Mouse (Mus musculus): ENCODE results near the gene Prss41. TPM values are rescaled to one million over a fixed set of nuclear protein-coding genes. Genes with fewer than 3 reads are reported as not detected.
"Not testable (repeated sequence)": the region's sequence is repeated elsewhere in the genome, so short reads cannot be mapped to it uniquely, and the experiment has no call there.

The Prss41 gene
- not detected in 2 replicates for total RNA-seq (2014; fragmentation: Nextera tagmentation)
- total RNA-seq (2017) = not detected in 2 replicates

DNA sequence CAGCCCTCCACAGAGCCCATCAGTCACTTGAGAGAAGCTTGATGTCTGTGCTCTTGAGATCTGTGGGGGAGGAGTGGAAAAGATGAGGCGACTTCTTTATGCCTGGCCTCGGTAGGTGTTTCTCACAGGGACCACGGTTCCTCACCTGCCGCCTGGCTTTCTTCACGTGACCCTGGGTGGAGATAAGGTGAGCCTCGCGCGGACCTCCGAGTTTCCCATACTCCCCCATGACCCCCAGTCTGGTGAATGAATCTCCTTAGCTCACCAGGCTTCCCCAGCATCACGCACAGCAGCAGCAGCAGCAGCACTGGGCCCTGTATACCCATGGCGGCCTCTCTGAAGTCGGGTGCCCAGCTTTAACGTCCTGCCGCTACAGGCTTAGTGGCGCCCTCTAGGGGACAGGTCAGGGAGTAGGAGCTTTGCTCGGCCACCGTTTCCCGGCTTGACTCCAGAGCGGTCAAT, at the start of gene Prss41, which contains the start of gene Prss32:
Gene Prss41 (minus strand): TSS at position 361 of the 462 bp plus-strand sequence.
Gene Prss32 (plus strand): TSS at position 44 of the 462 bp plus-strand sequence.
- peak; percentile 60 for ATAC-seq (replicated peaks; ENCODE audit: poor library complexity, severe bottlenecking)

DNA sequence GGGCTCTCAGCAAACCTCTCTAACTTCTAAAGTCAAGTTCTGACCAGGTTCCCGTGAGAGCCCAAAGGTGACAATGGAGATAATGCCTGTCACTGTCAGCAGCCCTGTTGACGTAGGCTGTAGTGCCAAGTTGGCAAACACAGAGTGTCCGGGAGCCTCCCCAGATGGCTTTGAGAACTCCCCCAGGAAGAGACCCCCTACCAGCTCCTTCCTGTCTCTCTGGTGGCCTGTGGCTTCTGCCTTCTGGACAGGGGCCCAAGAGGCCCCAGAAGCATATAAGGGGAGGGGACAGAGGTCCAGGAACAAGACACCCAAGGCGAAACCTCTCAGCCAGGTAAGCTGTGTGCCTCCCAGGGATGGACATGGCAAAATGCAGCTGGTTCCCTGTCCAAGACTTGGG, 36.6 kb upstream of the Prss41 start, which contains the start of the genes Dcpp1 and Dcpp2:
Gene Dcpp1 (plus strand): TSS at position 301 of the 400 bp plus-strand sequence.
Gene Dcpp2 (plus strand): TSS at position 305 of the 400 bp plus-strand sequence.
- not testable (repeated sequence) for ATAC-seq (replicated peaks; ENCODE audit: poor library complexity, severe bottlenecking)

DNA sequence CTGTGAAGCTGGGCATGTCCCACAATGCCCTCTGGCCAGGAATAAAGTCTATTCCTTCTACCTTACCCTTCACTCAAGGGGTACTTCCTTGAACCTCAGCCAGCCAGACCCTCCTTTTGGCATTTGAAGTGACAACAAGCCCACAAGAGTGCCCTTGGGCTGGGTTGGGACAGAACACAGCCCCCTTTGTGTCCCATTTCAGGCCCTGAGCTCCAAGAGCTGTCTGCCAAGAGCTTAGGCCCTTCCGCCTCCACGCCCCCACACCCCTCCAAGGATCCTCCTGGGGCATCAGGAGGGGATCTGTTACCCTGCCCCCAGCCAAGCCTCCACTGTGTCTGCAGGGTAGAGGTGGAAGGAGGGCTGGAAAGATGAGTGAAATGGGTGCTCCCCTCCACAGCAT, 33.2 kb upstream of the Prss41 start:
- ATAC-seq (replicated peaks; ENCODE audit: poor library complexity, severe bottlenecking) = no peak

DNA sequence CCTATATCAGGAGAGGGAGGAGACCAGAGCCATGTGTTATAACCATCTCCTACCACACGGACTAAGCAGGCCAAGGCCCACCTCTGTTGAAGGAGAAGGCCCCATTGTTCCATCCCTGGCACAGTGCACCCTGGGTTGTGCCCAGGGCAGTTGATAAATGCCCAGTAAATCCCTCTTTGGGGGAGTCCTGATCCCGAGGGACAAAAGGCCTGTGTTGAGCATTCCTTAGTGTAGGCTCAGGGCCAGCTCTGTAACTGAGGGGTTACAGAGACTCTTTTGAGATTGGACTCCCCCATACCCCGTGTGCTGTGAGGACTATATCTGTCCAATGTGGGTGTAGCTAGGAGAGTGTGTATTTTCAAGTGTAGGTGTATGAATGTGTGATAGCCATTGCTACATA, 32.8 kb upstream of the Prss41 start:
- ATAC-seq (replicated peaks; ENCODE audit: poor library complexity, severe bottlenecking) = no peak

DNA sequence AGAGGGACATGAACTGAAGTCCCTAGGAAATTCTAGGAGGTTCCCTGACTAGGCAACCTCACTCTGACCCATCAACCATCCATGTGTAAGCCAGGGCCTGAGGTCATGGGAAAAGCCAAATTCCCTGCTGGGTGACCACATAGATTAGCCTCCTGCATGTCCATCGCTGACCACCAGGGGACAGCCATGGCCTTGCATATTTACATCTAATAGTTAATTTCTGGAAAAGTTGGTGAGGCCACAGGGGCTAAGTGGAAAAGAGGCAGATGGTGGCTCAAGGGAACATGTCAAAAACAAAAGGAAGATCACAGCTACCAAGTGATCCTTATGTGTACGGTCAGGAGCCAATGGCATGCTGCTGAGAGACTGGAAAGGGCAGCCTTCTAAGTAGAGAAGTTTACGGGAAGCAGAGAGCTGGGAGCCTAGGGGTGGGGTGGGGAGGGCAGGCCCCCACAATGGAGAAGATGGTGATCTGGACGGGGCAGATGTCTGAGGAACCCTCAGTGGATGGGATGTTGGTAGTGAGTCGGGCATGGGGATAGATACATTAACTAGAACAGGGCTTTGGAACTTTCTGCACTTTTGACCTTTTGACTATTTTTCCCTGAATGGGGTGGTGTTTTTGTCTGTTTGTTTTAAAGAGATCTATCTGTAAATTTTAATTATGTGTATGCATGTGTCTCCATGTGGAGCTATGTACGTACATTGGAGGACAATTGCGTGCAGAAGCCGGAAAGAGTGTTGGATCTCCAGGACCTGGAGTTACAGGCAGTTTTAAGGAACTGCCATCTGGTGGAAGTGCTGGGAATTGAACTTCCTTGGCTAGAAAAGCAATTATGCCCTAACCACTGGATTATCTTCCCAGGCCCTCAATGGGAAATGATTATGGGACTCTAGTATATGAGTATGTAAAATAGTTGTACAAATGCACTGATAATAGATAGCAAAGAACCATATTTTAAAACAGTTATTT, 30.2 kb upstream of the Prss41 start:
- ATAC-seq (replicated peaks; ENCODE audit: poor library complexity, severe bottlenecking) = peak; percentile 72

DNA sequence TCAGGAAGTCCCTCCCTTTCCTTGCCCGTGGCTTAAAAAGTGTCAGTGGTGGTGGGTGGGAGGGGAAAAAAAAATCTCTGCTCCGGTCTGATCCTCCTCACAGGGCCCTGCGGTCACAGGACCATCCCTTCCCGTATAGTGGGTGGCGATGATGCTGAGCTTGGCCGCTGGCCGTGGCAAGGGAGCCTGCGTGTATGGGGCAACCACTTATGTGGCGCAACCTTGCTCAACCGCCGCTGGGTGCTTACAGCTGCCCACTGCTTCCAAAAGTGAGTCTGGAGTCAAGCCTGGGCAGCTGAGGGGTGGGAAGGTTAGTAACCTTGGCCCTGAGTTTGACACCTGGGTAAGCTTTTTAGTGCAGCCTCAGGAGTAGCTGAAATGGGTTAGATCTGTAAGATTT, 24.5 kb upstream of the Prss41 start:
- ATAC-seq (replicated peaks; ENCODE audit: poor library complexity, severe bottlenecking) = peak; percentile 99

DNA sequence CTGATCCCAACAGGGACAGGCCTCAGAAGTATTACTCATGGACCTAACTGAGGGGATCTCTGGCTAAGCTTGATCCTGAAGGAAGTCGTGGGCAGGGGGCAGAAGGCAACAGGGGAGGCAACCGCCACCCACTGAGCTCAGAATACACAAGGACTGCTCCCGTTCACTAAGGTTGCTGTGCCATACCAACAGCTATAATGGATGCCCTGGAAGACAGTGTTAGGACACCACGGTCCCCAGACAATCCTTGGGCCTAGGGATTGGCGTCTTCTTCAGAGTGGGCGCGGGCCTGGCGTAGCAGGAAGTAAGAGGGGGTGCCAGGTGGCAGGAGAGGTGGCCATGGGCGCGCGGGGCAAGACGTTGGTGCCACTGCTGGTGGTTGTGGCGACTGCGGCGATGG, 23.8 kb upstream of the Prss41 start, which contains the start of gene Prss21:
Gene Prss21 (plus strand): TSS at position 301 of the 400 bp plus-strand sequence.
- ATAC-seq (replicated peaks; ENCODE audit: poor library complexity, severe bottlenecking) = 0 out of 2 replicates have a peak, but pooled peaks have one; percentile 3

DNA sequence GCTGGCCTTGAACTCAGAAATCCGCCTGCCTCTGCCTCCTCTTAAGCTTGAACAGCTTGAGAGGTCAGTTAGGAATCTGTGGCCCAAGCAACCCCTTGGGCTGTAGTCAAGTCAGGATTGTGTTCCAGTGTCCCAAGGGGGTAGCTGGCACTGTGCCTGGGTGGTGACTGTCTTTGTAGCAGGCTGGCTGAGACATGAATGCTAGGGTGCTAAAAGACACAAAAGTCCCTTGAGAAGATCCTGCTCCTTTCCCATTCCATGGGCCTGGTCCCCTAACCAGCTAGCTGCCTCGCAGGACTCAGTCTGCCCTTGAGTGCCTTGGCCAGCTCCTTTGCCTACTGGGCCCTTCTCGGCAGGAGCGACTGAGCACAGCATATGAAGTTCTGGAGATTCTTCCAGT, 19.0 kb upstream of the Prss41 start:
- no peak for ATAC-seq (replicated peaks; ENCODE audit: poor library complexity, severe bottlenecking)

DNA sequence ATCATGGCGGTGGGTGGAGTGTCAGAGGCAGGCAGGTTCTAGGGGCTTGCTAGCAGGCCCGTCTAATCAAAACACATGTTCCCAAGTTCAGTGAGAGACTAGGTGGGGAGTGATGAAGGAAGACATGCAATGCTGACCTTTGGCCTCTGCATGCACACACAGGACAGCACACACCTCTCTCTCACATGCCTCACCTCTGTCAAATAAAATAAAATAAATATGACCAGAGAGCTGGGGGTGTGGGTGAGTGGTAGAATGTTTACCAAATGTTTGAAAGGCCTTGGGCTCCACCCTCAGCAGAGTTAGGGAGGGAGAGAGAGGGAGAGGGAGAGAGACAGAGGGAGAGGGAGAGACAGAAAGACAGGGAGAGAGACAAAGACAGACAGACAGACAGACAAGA, 13.9 kb upstream of the Prss41 start:
- no peak for ATAC-seq (replicated peaks; ENCODE audit: poor library complexity, severe bottlenecking)

DNA sequence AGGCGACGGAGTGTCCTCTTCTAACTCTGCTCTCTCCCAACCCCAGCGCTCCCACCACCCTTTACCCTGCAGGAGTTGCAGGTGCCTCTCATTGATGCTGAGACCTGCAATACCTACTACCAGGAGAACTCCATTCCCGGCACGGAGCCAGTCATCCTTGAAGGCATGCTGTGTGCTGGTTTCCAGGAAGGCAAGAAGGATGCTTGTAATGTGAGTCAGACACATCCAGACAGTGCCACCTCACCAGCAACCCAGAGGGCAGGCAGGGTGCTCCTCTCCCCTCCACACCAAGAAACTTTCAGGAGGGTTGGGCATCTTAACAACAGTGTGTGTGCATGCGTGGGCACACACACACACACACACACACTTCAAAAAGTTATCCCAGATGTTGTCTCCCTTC, 13.2 kb upstream of the Prss41 start:
- ATAC-seq (replicated peaks; ENCODE audit: poor library complexity, severe bottlenecking) = no peak

DNA sequence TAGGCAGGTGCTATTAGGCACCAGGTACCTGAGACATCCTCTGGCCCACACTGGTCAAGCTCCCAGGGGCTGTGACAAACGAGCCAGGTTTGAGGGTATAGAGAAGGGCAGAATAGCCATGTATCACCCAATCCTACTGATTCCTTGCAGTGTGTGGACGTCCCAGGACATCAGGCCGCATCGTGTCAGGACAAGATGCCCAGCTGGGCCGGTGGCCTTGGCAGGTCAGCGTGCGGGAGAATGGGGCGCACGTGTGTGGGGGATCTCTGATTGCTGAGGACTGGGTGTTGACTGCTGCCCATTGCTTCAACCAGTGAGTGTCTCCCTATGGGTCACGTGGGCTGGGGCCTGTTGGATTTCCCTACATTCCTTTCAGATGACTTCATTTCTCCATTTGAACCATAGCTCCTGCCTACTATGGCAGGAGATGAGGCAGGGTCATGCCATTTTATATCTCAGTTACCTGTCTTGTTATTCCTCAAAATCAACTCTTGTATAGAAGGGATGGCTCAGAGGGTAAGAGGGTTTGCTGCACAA, 10.3 kb upstream of the Prss41 start:
- ATAC-seq (replicated peaks; ENCODE audit: poor library complexity, severe bottlenecking) = no peak

DNA sequence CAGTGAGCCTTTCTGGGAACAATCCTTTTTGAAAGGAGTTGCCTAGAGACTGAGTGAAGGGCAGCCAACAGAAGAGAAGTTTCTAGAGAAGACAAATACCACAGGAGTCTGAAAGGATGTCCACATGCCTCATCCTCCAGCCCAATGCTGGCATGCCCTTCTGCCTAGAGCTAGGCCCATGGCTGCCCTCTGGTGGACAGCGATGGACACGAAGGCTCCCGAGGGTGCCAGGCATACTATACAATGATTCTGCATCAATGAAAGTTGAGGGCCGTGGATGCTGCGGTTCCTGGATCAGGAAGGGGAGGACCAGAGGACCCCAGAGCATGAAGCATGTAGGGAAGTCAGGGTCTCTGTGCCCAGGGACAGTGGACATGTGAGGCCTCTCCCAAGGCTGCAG, 9.3 kb upstream of the Prss41 start:
- peak; percentile 85 for ATAC-seq (replicated peaks; ENCODE audit: poor library complexity, severe bottlenecking)

DNA sequence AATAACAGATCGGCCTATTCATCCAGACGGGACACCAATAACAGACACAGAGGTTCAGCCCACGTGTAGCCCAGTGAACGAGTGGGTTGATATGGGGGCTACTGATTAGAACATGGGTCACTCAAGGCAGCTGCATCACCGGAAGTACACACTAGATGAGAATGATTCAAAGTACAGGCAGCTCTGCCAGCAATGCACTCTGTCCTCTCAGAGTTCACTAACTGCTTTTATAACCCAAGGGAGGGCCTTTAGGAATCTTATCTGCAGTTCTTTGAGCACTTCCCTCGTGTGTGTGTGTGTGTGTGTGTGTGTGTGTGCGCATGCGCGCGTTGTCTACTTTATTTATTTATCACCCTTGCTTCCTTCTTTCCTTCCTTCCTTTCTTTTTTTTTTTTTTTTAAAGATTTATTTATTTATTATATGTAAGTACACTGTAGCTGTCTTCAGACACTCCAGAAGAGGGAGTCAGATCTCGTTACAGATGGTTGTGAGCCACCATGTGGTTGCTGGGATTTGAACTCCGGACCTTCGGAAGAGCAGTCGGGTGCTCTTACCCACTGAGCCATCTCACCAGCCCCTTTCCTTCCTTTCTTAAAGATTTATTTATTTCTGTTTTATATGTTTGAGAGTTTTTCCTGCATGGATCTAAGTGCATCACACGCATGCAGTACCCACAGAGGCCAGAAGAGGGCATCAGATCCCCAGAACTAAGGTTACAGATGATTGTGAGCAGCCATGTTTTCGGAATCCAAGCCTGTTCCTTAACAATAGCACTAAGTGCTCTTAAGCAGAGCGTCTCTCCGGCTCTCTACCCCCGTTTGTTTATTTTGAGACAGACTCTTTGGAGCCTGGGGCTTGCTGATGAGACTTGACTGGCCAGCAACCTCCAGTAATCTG, 7.1 kb upstream of the Prss41 start:
- peak; percentile 60 for ATAC-seq (replicated peaks; ENCODE audit: poor library complexity, severe bottlenecking)

DNA sequence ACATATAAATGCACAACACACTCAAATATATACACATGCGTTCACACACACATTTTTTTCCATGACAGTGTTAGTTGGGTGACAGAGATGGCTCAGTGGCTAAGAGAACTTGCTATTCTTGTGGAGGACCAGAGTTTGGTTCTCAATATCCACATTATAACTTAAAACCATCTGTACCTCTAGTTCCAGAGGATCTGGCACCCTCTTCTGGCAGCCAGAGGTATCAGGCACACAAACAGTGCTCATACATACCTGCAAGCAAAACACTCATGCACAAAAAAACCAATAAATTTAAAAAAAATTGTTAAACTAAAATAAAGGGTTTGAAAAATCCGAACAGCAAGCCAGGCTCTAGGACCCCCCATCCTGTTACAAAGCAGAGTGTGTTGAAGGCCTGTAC, 6.1 kb upstream of the Prss41 start:
- no peak for ATAC-seq (replicated peaks; ENCODE audit: poor library complexity, severe bottlenecking)

DNA sequence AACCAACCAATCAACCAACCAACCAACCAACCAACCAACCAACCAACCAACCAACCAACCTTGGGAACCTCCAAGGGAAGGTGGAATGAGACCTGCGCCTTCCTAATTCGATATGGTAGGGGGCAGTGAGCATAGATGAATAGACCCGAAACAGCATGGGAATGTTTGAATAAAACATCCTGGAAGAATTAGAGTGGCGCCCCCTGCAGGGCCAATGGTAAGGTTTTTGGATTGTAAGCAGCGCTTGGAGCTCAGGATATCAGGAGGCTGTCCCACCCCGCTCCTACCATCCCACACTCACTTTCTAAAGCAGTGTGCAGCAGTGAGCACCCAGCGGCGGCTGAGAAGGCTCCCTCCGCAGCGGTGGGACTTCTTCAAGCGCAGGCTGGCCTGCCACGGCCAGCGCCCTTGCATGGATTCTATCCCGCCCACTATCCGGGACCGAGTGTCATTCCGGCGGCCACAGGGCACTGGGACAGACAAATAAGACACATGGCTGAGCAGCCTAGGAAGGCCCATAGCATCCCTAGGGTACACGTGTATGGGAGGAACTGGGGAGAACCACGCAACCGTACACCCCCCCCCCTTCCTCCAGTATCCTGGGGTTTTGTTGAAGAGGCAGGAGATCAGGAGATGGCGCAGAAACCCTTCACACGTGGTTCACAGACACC, 696 bp downstream of the Prss41 start:
- ATAC-seq (replicated peaks; ENCODE audit: poor library complexity, severe bottlenecking) = peak; percentile 28; the same call in 1 of the 2 replicates

DNA sequence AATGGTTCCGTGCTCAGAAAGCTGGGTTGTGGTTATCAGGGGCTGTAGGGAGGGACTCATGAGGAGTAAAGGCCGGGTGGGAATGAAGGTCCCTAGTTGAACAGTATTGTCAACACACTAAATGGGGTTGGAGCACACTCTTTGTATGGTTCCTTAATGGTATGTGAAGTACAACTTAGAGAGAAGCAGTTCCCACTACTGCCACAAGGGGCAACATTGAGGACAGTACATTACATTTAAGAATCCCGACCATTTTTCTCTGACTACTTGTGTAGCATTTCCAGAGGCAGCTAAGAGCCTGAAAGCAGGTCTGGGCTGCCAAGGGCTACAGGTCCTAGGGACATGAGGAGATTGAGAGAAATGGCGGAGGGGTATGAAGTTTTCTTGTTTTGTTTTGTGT, 2.8 kb downstream of the Prss41 start:
- peak; percentile 73 for ATAC-seq (replicated peaks; ENCODE audit: poor library complexity, severe bottlenecking)

DNA sequence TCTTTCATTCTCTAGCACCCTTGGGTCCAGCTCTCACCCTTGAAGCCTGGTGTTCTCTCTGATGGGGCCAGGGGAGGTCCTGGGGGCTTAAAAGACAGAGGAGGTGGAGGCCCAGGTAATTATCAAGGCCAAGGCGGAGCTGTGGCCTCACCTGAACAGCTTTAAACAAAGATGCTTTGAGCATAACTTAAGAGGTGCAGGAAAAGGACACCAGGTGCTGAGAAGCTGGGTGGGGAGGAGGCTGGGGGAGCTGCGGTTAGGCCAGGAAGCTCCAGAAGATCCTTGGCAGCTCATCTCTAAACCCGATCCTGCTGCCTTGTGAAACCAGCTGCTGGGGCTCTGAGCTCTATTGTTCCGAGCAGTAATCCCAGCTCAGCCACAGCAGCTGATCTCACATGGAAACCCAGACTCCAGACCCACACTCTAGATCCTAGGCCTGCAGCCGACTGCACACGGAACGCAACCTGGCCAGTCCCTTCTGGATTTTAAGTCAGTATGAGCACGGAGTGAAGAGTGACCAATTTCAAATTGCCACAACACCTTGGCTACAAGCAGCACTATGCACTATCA, 7.9 kb downstream of the Prss41 start, which contains the start of gene Prss33:
Gene Prss33 (minus strand): TSS at position 51 of the 570 bp plus-strand sequence.
- ATAC-seq (replicated peaks; ENCODE audit: poor library complexity, severe bottlenecking) = no peak

DNA sequence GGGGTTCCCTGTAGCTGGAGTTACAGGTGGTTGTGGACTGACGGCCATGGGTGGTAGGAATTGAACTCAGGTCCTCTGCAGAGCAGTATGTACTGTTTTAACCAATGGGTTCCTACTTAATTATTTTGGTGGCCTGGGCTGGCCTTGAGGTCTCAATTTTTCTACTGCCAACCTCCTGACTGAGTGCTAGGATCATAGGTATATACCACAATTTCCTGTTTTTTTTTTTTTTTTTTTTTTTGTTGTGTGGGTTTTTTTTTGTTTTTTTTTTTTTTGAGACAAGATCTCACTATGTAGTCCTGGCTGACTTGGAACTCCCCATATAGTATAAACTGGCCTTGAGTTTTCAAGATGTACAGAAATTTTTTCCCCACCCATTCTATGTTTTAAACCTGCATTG, 12.8 kb downstream of the Prss41 start:
- ATAC-seq (replicated peaks; ENCODE audit: poor library complexity, severe bottlenecking) = no peak

DNA sequence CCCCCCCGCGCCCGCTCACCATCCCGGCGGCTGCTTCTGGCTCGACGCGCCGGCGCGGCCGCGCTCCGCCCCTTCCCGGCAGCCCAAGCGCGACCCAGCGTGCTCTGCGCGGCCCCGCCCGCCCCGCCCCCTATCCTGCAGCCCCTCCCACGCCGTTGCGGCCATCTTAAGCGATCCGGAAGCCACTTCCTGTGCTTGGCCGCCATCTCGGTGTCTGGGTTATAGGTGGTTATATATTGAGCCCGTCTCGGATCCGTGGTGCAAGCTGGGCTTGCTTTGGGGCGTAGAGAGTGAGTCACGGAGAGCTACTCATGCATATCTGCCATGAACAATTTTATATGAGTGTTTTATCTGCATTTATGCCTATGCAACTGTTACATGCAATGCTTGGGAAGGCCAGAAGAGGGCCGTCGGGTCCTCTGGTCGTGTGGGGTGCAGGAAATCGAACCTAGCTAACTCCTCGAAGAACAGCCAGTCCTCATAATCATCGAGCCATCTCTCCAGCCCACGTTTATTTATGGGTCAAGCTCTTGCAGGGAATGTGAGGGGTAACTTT, 14.8 kb downstream of the Prss41 start, which contains the start of gene Elob:
Gene Elob (minus strand): TSS at position 73 of the 556 bp plus-strand sequence.
- peak; percentile 82 for ATAC-seq (replicated peaks; ENCODE audit: poor library complexity, severe bottlenecking)
